Mouse (Mus musculus): ENCODE results near the gene Ppp2r5b. TPM values are rescaled to one million over a fixed set of nuclear protein-coding genes. Genes with fewer than 3 reads are reported as not detected.
A peak's percentile ranks its signal among the peaks of the same experiment; 100 is the strongest.

Gene Ppp2r5b
- polyA plus RNA-seq, 1 experiment = 141 TPM

DNA sequence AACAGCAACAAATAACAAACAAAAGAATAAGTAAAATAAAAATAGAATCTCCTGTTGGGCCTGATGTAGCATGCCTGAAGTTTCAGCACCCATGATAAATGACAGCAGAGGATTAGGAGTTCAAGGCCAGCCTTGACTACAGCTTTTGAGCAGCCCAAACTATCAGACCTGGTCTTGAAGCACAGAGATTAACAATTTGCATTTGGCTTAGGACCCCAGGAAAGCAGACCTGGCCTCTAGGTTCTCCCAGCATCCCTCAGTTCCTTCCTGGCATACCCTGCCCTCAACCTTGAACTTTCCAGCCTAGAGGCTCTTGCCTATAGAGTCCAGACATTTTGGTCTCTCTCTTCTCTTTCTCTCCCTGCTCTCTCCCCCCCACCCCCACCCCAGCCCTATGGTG is 3.1 kb upstream of the Ppp2r5b start:
- no peak for DNase-seq (ENCODE audit: extremely low spot score in 1 of 2, low spot score in 1 of 2)

DNA sequence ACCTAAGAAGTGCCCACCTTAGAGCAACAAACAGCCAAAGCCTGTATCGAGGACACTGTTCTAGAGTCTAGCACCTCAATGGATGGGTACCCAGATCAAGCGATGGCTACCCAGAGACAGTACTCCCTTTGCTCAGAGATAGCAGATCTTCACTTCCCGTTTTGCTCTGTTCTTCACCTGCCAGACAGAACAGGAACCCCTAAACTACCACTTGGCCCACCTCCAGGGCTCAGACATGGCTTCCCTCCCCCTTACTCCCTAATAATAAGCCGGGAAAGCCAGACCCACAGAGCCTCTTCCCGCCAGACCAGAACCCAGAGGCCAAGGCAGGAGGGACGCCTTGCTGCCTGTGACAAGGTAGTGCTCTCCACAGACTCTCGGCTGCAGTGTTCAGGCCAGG is 1.2 kb upstream of the Ppp2r5b start:
- no peak for DNase-seq (ENCODE audit: extremely low spot score in 1 of 2, low spot score in 1 of 2)

DNA sequence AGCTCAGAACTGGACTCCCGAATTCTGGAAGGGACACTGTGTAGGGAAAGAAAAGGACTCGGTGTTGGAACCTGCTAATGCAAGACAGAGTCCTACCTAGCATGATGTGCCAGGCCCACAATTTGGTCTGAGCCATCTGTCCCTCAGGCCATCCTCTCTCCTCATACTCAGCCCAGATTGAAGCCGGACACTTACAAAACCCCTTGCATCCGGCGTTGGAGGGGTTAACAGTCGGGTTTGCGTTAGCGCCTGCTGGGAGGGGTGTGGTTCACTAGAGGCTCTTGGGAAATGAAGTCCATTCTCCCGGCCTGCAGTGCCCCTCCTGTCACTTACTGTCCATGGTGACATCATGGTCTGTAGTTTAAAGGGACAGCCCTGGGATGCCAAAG is 375 bp upstream of the Ppp2r5b start:
- DNase-seq (ENCODE audit: extremely low spot score in 1 of 2, low spot score in 1 of 2) = peak; percentile 91 to 95

DNA sequence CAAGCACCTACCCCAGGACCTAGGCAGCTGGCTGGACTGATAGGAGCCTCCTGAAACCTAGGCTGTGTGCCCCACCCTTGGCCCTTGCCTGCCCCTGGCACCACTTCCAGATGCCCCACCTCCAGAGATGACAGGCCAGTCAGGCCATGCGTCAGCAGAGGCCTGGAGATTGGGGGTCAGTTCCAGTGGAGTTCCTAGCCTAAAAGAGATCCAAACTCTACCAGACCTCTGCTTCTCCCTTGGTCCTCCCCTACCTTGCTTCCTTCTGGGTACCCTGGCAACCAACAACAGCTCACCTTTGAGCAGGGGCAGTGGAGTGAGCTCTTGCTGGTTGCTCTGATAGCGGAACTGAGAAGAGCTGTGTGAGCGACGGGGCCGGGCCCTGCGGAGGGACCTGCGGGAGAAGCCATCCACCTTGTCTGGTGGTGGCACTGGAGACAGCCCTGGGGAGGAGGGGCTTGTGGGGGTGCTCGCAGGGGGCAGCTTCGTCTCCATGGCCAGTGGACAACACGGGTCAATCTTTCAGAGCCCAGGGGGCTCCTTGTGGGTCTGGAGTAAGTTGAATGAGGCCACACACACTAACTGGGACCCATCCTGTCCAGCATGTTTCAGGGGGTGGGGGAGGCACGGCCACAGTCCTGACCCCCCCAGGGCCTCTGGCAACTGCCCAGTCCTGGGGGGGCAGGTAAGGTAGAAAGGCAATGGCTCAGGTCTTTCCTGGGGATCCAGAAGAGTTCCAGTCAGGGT is 1.2 kb downstream of the Ppp2r5b start:
- DNase-seq (ENCODE audit: extremely low spot score in 1 of 2, low spot score in 1 of 2) = no peak

DNA sequence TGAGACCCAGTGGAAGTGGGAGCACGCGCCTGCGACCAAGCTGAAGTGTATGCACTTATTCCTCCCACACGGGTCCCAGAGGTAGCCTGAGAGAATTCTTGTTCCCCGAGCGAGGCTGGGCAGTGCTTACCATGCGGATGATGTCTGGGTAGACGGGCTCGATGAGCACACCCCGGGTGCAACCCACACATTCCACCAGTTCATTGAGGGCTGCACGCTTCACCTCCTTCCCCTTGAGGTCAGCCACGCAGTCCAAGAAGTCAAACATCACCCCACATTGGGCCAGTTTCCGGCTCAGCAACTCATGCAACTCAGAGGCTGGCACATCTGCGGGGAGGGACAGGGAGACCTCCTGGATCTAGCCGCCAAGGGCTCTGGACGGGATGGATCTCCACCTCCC is 2.0 kb downstream of the Ppp2r5b start:
- no peak for DNase-seq (ENCODE audit: extremely low spot score in 1 of 2, low spot score in 1 of 2)

DNA sequence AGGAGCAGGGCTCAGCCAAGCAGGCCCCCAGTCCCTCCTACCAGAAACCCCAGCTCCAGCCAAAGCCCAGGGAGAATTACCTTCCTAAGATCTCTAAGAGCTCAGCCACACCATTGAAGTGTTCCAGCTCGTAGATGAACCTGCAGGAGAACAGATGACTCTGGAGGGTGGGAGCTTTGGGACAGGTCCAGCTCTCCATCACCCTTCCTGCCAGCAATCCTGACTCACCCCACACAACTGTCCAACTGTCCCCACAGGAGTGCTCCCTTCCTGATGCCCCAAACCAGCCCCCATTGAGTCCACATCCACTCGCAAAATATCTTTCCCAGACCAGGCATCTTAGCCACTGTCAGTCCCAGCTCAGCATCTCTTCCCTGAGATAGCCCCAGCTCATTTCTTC is 4.6 kb downstream of the Ppp2r5b start:
- no peak for DNase-seq (ENCODE audit: extremely low spot score in 1 of 2, low spot score in 1 of 2)

DNA sequence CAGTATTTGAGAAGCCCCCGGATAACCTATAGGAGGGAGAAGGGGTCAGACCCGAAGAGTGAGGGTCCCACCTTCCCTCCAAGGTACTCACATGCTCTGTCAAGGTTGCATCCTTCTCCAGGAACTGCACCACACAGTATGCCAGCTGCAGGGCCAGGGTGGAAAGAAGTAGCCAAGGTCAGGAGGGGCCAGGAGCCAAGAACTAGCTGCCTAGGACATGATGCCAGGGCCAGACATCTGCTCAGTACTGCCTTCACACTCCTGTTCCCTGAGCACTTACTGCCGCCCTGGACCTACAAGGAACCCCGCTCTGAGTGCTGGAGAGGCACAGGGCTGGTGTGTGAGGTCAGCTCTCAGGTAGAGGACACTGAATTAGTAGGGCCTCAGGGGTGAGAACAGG is 5.3 kb downstream of the Ppp2r5b start:
- DNase-seq (ENCODE audit: extremely low spot score in 1 of 2, low spot score in 1 of 2) = no peak

DNA sequence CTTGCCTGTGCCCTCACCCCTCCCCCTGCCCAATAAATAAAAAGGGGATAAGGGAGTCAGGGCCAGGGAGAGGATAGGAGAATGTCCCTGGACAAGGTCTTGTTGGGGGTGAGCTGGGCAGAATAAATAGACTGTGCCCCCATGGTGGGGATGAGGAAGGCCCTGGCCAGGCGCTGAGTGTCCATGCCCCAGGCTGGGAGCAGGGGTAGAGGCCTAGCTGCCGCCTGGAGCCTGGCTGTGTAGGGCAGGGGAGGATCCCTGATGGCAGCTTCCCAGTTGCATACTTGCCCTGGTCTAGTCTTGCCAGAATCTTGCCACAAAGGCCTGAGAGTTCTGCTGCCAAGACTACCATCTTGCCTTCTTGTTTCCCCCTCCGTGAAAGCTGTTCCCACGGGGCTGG is 7.8 kb downstream of the Ppp2r5b start:
- DNase-seq (ENCODE audit: extremely low spot score in 1 of 2, low spot score in 1 of 2) = no peak

DNA sequence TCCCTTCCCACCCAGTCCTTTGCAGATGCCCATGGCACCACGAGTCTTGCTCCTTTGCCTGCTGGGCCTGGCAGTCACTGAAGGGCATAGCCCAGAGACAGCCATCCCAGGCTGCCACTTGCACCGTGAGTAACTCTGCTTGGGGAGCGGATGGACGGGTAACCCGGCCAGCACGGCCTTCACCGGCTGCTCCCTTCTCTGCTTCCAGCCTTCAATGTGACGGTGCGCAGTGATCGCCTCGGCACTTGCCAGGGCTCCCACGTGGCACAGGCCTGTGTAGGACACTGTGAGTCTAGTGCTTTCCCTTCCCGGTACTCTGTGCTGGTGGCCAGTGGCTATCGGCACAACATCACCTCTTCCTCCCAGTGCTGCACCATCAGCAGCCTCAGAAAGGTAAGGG is 8.9 kb downstream of the Ppp2r5b start:
- no peak for DNase-seq (ENCODE audit: extremely low spot score in 1 of 2, low spot score in 1 of 2)

DNA sequence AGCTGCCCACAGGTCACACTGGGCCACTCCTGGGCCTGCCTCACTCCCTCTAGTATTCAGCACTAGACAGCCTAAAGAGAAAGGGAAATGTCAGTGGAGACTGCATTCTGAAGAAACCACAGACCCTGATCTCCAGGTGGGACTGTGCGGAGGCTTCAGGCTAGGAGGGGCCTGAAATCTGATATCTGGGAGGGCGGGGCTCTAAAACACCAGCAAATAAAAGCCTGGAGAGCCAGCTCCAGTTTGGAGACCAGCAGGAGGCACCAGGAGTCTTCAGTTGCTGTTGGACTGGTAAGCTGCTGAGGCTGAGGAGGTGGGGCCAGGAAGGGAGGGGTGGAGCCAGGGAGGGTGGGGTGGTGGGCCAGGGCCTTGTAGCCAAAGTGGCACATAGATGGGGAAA is 9.5 kb downstream of the Ppp2r5b start, which contains the start of gene Gpha2:
Gpha2 (plus strand) TSS at position 246 of the 400 bp plus-strand sequence.
- DNase-seq (ENCODE audit: extremely low spot score in 1 of 2, low spot score in 1 of 2) = no peak

DNA sequence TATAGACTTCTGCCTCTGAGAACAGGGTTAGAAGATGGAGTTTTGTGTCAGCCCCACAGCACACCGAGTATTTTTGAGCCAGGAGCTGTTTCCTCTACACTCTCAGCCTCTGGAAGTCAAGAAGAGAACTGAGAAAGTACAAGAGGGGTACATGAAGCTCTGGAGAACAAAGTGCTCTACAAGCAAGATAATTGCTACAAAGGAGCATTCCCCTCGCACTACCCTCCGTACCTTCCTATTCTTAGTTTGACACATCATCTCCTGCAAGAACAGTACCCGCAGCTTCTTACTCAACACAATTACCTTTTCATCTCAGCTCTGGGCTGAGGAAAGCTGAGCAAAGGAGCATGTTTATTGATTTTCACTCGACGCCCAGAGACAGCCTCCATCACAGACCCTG is 17.1 kb downstream of the Ppp2r5b start:
- no peak for DNase-seq (ENCODE audit: extremely low spot score in 1 of 2, low spot score in 1 of 2)

DNA sequence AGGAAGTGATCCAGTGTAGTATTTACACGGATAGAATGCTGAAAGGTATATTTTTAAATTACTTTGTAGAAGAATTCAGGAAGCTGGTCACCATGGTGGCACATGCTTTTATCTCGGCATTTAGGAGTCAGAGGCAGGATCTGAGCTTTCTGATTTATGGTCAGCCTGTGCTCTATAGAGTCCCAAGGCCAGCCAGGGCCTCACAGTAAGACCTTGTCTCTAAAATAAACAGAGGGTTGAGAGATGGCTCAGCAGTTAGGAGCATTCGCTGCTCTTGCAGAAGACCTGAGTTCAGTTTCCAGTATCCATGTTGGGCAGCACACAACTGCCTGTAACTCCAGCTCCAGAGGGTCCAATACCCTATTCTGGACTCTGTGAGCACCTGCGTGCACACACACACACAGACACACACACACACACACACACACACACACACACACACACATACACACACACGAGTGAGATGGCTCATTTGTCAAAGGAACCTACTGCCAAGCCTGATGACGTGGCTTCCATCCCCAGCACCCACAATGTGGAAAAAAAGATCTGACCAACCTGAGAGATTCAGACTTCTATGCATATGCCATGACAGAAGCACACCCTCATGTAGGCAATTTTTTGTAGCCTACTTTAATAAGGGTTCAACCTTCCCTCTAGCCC is 19.5 kb downstream of the Ppp2r5b start:
- no peak for DNase-seq (ENCODE audit: extremely low spot score in 1 of 2, low spot score in 1 of 2)

DNA sequence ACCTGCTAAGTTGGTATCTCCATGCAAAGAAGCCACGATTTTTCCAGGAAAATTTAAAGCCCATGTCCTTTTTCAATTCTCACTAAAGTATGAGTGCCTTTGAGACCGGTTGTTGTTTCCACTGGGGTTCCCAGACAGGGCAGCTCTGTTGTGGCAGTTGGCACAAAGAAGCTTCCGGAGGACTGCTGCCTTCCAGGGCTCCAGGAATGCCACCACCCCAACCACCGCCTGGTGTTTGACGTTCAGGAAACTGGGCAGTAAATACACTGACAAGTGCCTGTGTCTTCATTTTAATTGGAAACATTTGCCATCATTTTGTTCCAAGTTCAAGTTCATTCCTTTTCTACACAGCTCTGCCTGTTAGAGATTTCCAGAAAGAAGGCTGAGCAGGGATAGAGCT is 29.0 kb downstream of the Ppp2r5b start:
- DNase-seq (ENCODE audit: extremely low spot score in 1 of 2, low spot score in 1 of 2) = no peak

DNA sequence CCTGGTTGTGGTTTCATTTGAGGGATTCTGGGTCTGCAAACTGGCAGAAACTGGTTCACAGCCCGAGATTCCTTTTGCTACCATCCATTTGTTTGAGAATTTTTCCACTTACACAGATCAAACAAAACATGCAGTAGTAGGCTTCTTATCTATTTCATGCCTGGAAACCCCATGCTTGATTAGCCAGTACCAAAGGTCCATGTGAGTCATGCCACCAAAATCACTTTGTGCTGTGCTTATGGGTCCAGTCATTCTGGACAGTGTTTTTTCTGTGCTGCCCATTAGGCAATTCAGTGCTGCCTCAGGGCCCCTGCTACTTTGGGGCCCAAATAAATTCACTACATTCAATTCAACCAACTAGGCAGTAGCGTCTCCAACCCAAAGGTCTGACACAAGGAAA is 31.4 kb downstream of the Ppp2r5b start:
- DNase-seq (ENCODE audit: extremely low spot score in 1 of 2, low spot score in 1 of 2) = no peak

DNA sequence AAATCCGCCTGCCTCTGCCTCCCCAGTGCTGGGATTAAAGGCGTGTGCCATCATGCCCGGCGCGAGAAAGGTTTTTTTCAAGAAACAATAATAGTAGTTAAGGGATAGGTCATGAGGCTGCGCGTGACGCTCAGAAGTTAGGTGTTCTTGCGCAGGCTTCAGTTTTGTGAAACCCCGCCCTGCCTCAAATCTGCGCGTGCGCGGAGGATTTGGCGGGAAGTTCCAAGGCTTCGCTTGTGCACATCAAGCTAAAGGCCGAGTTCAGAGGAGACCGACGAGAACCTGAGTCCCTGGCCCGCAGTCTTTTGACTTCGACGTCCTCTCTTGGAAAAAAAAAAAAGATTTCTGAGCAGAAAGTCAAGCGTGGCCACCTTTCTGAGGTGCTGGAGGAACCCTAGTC is 51.5 kb downstream of the Ppp2r5b start, which contains the start of gene Majin:
Majin (plus strand) TSS at position 258 of the 400 bp plus-strand sequence.
- DNase-seq (ENCODE audit: extremely low spot score in 1 of 2, low spot score in 1 of 2) = no peak

DNA sequence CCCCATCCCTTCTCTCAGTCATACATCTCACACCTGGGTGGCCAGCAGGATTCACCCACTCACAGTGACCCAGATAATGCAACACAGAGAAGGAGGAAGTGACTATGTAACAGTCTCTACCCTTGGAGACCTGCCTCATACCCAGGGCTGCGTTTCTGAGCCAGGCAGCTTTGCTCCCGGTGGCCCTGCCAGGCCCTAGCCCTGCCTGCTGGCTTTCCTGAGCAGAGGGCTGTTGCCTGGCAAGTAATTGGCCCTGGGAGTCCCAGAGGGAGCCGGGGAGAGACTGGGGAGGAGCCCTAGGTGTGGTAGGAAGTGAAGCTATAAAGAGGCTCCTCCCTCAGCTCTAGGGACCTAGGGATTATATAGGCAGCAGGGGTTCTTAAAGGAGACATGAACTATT is 53.1 kb downstream of the Ppp2r5b start:
- DNase-seq (ENCODE audit: extremely low spot score in 1 of 2, low spot score in 1 of 2) = peak in 1 of 2 experiments; percentile 13

DNA sequence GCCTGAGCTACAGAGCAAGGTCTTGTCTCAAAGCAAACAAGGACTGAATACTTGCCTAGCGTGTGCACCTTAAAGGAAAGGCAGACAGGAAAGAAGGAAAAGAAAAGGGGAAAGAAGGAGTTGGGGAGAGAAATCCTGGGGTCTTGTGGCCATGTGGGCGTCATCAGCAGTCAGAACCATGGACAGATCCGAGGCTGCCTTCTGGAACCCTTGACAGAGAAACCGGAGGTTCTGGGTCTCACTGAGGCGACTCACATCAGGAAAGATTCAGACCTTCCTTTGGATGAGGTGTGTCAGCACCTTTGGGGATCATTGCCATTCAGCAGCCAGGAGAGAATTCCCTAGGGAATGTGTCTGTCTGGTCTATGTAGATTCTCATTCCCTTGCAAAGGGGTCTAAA is 54.0 kb downstream of the Ppp2r5b start:
- no peak for DNase-seq (ENCODE audit: extremely low spot score in 1 of 2, low spot score in 1 of 2)

DNA sequence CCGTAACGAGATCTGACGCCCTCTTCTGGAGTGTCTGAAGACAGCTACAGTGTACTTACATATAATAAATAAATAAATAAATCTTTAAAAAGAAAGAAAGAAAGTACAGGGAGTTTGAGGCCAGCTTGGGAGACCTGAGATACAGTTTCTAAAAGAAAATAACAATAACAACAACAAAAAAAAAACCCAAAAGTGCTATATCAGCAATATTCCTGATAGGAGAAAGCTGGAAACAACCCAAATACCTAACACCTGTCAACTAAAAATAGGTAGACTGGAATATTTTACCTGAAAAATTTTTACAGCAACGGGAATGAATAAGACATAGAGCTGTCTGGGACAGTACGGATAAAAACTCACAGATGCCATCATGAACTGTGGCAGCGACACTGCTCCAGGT is 56.9 kb downstream of the Ppp2r5b start:
- no peak for DNase-seq (ENCODE audit: extremely low spot score in 1 of 2, low spot score in 1 of 2)

Data from frontal cortex, adult 2 months (tissue).